Mouse (Mus musculus) neural tube, embryonic 14.5 days (tissue): ENCODE results near the gene Apoa2. TPM values are rescaled to one million over a fixed set of nuclear protein-coding genes. Genes with fewer than 3 reads are reported as not detected.
A peak's percentile ranks its signal among the peaks of the same experiment; 100 is the strongest.

Experiments used
- ATAC-seq: fragments of 200-750 bp; cut with Nextera tagmentation; 2 replicates; pipeline ENCODE4 v1.8.0; 2017; ENCODE audit warnings: low read depth, mild to moderate bottlenecking, moderate TSS enrichment, moderate library complexity
- H3K27ac ChIP-seq: fragments of 300-500 bp; sonication (generic); 2 replicates; pipeline ENCODE4 v1.5.1; 2014; ENCODE audit warnings: low read depth, mild to moderate bottlenecking, control low read depth, low read length, moderate library complexity, mixed read lengths
- H3K27me3 ChIP-seq: fragments of 300-500 bp; sonication (generic); 2 replicates; pipeline ENCODE4 v1.6.1; 2014; ENCODE audit warnings: low read length; ENCODE audit not compliant: control insufficient read depth, insufficient read depth
- H3K36me3 ChIP-seq: fragments of 300-500 bp; sonication (generic); 2 replicates; pipeline ENCODE4 v1.6.1; 2014; ENCODE audit warnings: low read length, mixed read lengths; ENCODE audit not compliant: control insufficient read depth, insufficient read depth
- H3K4me1 ChIP-seq: fragments of 300-500 bp; sonication (generic); 2 replicates; pipeline ENCODE4 v1.6.1; 2014; ENCODE audit warnings: low read length; ENCODE audit not compliant: control insufficient read depth, insufficient read depth
- H3K4me2 ChIP-seq: fragments of 300-500 bp; sonication (generic); 2 replicates; pipeline ENCODE4 v1.6.1; 2014; ENCODE audit warnings: mild to moderate bottlenecking, low read depth, low read length, control low read depth
- H3K4me3 ChIP-seq: fragments of 300-500 bp; sonication (generic); 2 replicates; pipeline ENCODE4 v1.5.1; 2014; ENCODE audit warnings: low read depth, low read length, control low read depth, mixed read lengths
- H3K9ac ChIP-seq: fragments of 300-500 bp; sonication (generic); replicated peaks from 2 replicates; pipeline ENCODE4 v1.6.1; 2014; ENCODE audit warnings: low read depth, mild to moderate bottlenecking, control low read depth, low read length, mixed read lengths
- H3K9me3 ChIP-seq: fragments of 300-500 bp; sonication (generic); 2 replicates; pipeline ENCODE4 v1.6.1; 2016; ENCODE audit warnings: low read length; ENCODE audit not compliant: control insufficient read depth
- WGBS: fragments of 180-500 bp; shearing (Covaris S2); extraction: QIAGEN DNeasy Blood & Tissue Kit; methylation state at CpG from one replicate; pipeline ENCODE4 v1.1.7; 2014; 5-methylcytosine and 5-hydroxymethylcytosine counted together
- polyA plus RNA-seq: library from polyadenylated mRNA; unstranded; fragments of >200 nt; fragmentation: Nextera tagmentation; extraction: Ambion mirVana; gene quantifications from 2 replicates; pipeline ENCODE4 v1.2.1, GENCODE M21; 2014

Gene Apoa2
- polyA plus RNA-seq, 1 experiment from 2014 or later = 7.9 TPM

DNA sequence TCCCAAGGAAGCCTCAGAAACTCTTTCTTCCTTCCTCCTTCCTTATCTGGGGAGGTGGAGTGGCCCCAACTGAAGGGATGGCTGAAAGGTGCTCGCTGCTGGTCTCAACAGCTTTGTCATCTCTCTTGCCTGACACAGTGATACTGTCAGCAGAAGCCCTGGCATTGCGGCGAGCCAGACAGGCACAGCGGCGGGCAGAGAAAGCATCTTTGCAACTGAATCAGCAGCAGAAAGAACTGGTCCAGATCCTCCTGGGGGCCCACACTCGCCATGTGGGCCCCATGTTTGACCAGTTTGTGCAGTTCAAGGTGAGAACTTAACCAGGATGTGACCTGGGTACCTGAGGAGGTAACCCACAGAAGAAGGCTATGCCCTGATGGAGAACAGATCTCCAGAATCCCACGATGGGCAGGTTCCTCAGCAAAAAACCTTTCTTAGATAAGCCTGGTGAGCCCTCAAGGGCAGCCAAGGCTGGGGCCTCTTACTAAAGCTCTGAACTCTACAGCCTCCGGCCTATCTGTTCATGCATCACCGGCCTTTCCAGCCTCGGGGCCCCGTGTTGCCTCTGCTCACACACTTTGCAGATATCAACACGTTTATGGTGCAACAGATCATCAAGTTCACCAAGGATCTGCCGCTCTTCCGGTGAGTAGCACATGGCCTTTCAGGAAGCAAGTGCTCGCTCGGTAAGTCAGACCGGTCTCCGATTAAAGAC lies 8.5 kb upstream of the Apoa2 start:
- H3K9ac ChIP-seq = no peak overlapping the region
- H3K27ac ChIP-seq = no peak overlapping the region
- H3K27me3 ChIP-seq = no peaks in the 10 kb centered on the region
- no peak overlapping the region for H3K4me2 ChIP-seq
- peaks cover 7% of the 10 kb centered on the region for H3K4me1 ChIP-seq
- ATAC-seq = no peak
- WGBS = 92% methylated on average over 18 of the region's 18 CpGs
- H3K36me3 ChIP-seq = peaks cover 9% of the 10 kb centered on the region; the same call in 1 of the 2 replicates
- H3K4me3 ChIP-seq = no peak overlapping the region
- no peaks in the 10 kb centered on the region for H3K9me3 ChIP-seq

DNA sequence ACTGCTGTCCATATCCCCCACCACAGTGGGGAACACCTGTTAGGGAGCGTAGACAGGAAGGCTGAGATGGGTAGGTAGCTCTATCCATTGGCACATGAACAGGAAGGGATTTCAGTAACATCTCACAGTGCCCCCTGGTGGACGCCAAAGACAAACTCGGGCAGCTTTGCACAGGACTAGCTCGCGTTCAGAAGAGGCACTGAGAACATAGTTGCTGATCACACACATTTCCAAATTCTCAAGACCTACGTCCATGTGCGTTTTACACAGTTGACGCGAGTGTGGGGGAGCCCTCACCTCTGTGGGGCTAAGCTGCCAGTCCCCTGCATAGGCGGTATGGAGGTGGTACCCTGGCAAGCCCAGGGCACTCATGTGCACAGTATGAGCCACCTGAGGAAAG lies 4.0 kb upstream of the Apoa2 start:
- H3K27me3 ChIP-seq = no peaks in the 10 kb centered on the region
- H3K4me1 ChIP-seq = peaks cover 11% of the 10 kb centered on the region
- no peak overlapping the region for H3K27ac ChIP-seq
- WGBS = 4% methylated on average over 10 of the region's 10 CpGs
- peak overlapping the region; percentile 66 for H3K4me3 ChIP-seq
- H3K9ac ChIP-seq = no peak overlapping the region
- peaks cover 9% of the 10 kb centered on the region; the same call in 1 of the 2 replicates for H3K36me3 ChIP-seq
- peak; percentile 32; the same call in 1 of the 2 replicates for ATAC-seq
- peak overlapping the region; percentile 89 for H3K4me2 ChIP-seq
- H3K9me3 ChIP-seq = no peaks in the 10 kb centered on the region

DNA sequence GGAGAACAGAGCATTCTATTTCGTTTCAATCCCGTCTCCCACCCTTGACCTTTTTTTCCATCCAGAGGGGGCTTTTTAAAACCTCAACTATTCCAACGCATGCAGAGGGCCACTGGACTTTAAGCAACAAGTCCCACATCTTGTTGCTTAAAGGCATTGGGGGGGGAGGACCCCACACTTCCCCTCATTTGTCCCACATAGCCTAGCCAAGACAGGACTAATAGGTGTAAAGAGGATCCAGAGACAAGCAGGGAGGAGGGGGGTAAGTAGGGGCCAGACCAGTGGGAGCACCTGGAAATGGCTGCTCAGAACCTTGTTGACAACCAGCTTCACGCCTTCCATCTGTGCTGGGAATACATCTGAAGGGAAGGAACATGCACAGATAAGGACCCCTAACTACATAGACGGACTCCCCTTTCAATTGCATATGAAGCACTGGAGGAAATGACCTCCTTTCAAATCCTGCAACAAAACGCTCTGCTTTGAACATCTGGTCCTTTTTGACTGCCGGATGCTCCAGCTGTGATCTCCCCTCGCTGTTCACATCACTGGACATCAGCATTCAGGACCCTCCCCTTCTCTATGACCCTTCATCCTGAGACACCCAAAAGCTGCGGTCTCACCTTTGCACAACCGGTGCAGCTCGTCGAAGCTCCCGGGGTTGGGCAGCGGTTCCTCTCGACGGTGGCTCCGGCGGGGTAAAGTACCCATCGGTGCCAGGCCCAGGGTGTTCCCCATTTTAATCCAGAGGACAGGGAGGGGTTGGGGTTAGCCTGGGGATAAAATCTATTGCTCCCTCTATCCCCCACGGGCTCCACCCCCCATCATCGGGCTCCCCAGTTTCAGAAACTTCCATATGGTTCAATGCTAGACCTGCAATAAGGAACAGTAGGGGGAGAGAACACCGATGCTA lies 3.3 kb upstream of the Apoa2 start:
- 5% methylated on average over 22 of the region's 22 CpGs for WGBS
- Histone ChIP-seq H3K4me3 (peak overlapping the region; percentile 66), H3K9me3 (no peaks in the 10 kb centered on the region), H3K4me1 (peaks cover 11% of the 10 kb centered on the region), H3K27ac (peak overlapping the region; percentile 11; the same call in 1 of the 2 replicates), H3K9ac (peak overlapping the region; percentile 66), H3K27me3 (no peaks in the 10 kb centered on the region), H3K36me3 (peaks cover 9% of the 10 kb centered on the region; the same call in 1 of the 2 replicates), H3K4me2 (peak overlapping the region; percentile 89)
- ATAC-seq = no peak; the same call in 1 of the 2 replicates

GRCm38 (mm10) chr1:171222238-171223155 lies 2.4 kb upstream of the Apoa2 start, which contains the start of gene Tomm40l:
TSS of gene Tomm40l (minus strand) at chr1:171222514.
- Histone ChIP-seq H3K27ac (peak within 1 kb of the TSS; percentile 11; the same call in 1 of the 2 replicates), H3K4me3 (peak within 1 kb of the TSS; percentile 66), H3K36me3 (peaks cover 9% of the 10 kb centered on the region; the same call in 1 of the 2 replicates), H3K27me3 (no peaks in the 10 kb centered on the region), H3K9me3 (no peaks in the 10 kb centered on the region), H3K4me2 (peak within 1 kb of the TSS; percentile 89), H3K9ac (peak within 1 kb of the TSS; percentile 66), H3K4me1 (peaks cover 11% of the 10 kb centered on the region)
- 3% methylated on average over 28 of the region's 28 CpGs for WGBS
- peak; percentile 97 for ATAC-seq

DNA sequence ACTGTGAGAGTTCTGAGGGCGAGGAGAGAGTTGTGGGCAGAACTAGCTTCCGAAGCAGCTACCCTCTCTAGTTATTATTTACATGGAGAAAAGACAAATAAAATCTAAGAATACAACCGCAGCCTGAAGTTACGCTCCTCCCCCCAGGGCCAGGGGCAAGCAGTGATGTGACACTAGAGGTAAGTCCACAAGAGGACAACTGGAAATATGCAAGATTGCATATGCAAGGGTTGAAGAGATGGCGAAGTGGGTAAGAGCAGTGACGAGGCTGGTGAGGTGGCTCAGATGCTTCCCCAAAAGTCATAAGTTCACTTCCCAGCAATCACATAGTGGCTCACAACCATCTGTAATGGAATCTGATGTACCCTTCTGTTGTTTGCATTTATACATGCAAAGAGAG lies 1.7 kb upstream of the Apoa2 start:
- H3K9ac ChIP-seq = no peak overlapping the region
- no peaks in the 10 kb centered on the region for H3K9me3 ChIP-seq
- peak overlapping the region; percentile 89; the same call in 1 of the 2 replicates for H3K4me2 ChIP-seq
- H3K4me3 ChIP-seq = no peak overlapping the region
- H3K36me3 ChIP-seq = peaks cover 9% of the 10 kb centered on the region; the same call in 1 of the 2 replicates
- no peak for ATAC-seq
- H3K4me1 ChIP-seq = peaks cover 11% of the 10 kb centered on the region
- peak overlapping the region; percentile 11; the same call in 1 of the 2 replicates for H3K27ac ChIP-seq
- H3K27me3 ChIP-seq = no peaks in the 10 kb centered on the region
- WGBS = 85% methylated on average over 6 of the region's 6 CpGs

DNA sequence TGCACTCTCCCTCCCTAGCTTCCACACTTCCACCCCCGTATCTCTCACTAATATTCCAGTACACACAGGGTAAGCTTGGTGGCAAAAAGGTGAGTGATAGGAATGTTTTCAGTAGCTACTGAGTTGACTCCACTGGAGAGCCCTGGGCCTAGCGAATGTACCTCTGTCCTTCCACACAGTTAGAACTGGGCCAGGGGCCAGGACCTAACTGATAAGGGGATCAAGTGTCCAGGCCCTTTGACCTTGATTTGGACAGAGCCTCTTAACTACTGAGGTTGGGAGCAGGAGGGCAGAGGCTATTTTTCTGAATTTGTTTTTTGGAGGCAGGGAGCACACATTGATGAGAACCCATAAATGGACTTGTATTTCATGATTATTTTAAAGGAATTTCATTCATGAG lies 1.1 kb upstream of the Apoa2 start:
- ATAC-seq = no peak
- H3K4me2 ChIP-seq = no peak overlapping the region
- peaks cover 6% of the 10 kb centered on the region; the same call in 1 of the 2 replicates for H3K36me3 ChIP-seq
- no peaks in the 10 kb centered on the region for H3K27me3 ChIP-seq
- peaks cover 11% of the 10 kb centered on the region for H3K4me1 ChIP-seq
- no peaks in the 10 kb centered on the region for H3K9me3 ChIP-seq
- H3K27ac ChIP-seq = no peak overlapping the region
- H3K4me3 ChIP-seq = no peak overlapping the region
- H3K9ac ChIP-seq = no peak overlapping the region
- WGBS = 96% methylated on average over 2 of the region's 2 CpGs

- WGBS = 43% methylated on average over 4 of the region's 4 CpGs
These were observed 1.9 kb downstream of the Apoa2 start for GRCm38 (mm10) chr1:171226780-171227179.

DNA sequence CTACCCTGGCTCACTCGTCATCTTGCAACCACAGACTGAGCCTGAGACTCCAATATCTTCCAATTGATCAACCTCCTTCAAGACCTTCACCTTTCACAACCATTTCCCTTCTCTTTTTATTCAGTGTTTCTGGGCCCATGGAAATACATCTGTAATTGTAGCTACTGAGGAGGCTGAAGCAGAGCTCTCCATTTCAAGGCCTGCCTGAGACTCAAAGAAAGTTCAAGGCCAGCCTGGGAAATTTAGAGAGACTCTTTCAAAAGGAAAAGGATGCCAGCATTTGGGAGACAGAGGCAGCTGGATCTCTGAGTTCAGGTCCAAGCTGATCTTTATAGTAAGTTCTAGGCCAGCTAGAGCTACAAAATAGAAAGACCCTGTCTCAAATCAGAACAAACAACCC lies 3.0 kb downstream of the Apoa2 start:
- H3K9ac ChIP-seq = no peak overlapping the region
- ATAC-seq = no peak
- 74% methylated on average over 1 of the region's 1 CpGs for WGBS
- no peak overlapping the region for H3K4me3 ChIP-seq
- no peaks in the 10 kb centered on the region for H3K4me1 ChIP-seq
- H3K4me2 ChIP-seq = no peak overlapping the region
- H3K27me3 ChIP-seq = no peaks in the 10 kb centered on the region
- no peak overlapping the region for H3K27ac ChIP-seq
- H3K9me3 ChIP-seq = no peaks in the 10 kb centered on the region
- no peaks in the 10 kb centered on the region for H3K36me3 ChIP-seq

More at GRCm38 (mm10) chr1:171226780-171227179, 1.9 kb downstream of the Apoa2 start:
- ATAC-seq = no peak
- Histone ChIP-seq H3K9ac (no peak overlapping the region), H3K27ac (no peak overlapping the region), H3K9me3 (no peaks in the 10 kb centered on the region), H3K4me2 (no peak overlapping the region), H3K27me3 (no peaks in the 10 kb centered on the region), H3K4me3 (no peak overlapping the region), H3K4me1 (no peaks in the 10 kb centered on the region; the same call in 1 of the 2 replicates), H3K36me3 (no peaks in the 10 kb centered on the region)
